Mouse (Mus musculus) G1E (cell line): ENCODE results near the gene Usp49. TPM values are rescaled to one million over a fixed set of nuclear protein-coding genes. Genes with fewer than 3 reads are reported as not detected.

Source experiments
- ATAC-seq: 2 replicates; pipeline ENCODE4 v1.8.0; 2016; ENCODE audit warnings: mild to moderate bottlenecking; ENCODE audit not compliant: insufficient number of reproducible peaks, poor library complexity, low FRiP score, severe bottlenecking; ENCODE audit errors: extremely low read depth
- DNase-seq: peaks from one replicate; pipeline ENCODE4 v3.0.0; 2012; ENCODE audit warnings: low spot score
- H3K27me3 ChIP-seq: 2 replicates; pipeline ENCODE4 v1.6.1; 2012; ENCODE audit warnings: mild to moderate bottlenecking, low read length, inconsistent platforms; ENCODE audit not compliant: insufficient read depth
- H3K36me3 ChIP-seq: replicated peaks from 2 replicates; pipeline ENCODE3; 2012; ENCODE audit warnings: mild to moderate bottlenecking, inconsistent platforms
- H3K4me1 ChIP-seq: 2 replicates; pipeline ENCODE4 v1.6.1; 2012; ENCODE audit warnings: low read depth, low read length, inconsistent platforms, mixed read lengths; ENCODE audit not compliant: insufficient read depth
- H3K4me3 ChIP-seq: 2 replicates; pipeline ENCODE4 v1.5.1; 2012; ENCODE audit warnings: low read depth, mild to moderate bottlenecking, inconsistent platforms, low read length, moderate library complexity, mixed read lengths
- H3K9me3 ChIP-seq: replicated peaks from 2 replicates; pipeline ENCODE4 v1.6.1; 2012; ENCODE audit warnings: inconsistent platforms
- CTCF ChIP-seq: IDR thresholded peaks from 2 replicates; pipeline ENCODE4 v1.5.1; 2012; ENCODE audit warnings: low read depth, low read length, inconsistent platforms, mixed read lengths
- GATA1 ChIP-seq: IDR thresholded peaks from 2 replicates; pipeline ENCODE4 v1.6.1; 2012; ENCODE audit warnings: borderline replicate concordance, low read length, inconsistent platforms, mixed read lengths
- GATA2 ChIP-seq: IDR thresholded peaks from 2 replicates; pipeline ENCODE4 v1.6.1; 2012; ENCODE audit warnings: low read depth, low read length, inconsistent platforms, borderline replicate concordance
- POLR2AphosphoS5 ChIP-seq: IDR thresholded peaks from 2 replicates; pipeline ENCODE4 v1.6.1; 2012; ENCODE audit warnings: low read depth, low read length, inconsistent platforms; ENCODE audit not compliant: insufficient replicate concordance
- TAL1 ChIP-seq: conservative IDR thresholded peaks from 2 replicates; pipeline ENCODE4 v1.6.1; 2012; ENCODE audit warnings: low read depth, low read length, inconsistent platforms, mixed read lengths
- polyA plus RNA-seq: library from polyadenylated mRNA; stranded (reverse); fragments of >175 nt; gene quantifications from 2 replicates; pipeline ENCODE4 v1.2.3, GENCODE M21; 2012
- total RNA-seq, 2 experiments: library from RNA; stranded (forward) in 1 of 2; stranded (reverse) in 1 of 2; fragments of 200-1000 nt in 1 of 2; fragments of >200 nt in 1 of 2; fragmentation: Nextera tagmentation in 1 of 2; gene quantifications; 2 replicates each; pipeline ENCODE4 v1.2.3; 2014 to 2017

The Usp49 gene
- total and polyA plus RNA-seq, 3 experiments: 5.3 to 41.7 (median 15.6) TPM

DNA sequence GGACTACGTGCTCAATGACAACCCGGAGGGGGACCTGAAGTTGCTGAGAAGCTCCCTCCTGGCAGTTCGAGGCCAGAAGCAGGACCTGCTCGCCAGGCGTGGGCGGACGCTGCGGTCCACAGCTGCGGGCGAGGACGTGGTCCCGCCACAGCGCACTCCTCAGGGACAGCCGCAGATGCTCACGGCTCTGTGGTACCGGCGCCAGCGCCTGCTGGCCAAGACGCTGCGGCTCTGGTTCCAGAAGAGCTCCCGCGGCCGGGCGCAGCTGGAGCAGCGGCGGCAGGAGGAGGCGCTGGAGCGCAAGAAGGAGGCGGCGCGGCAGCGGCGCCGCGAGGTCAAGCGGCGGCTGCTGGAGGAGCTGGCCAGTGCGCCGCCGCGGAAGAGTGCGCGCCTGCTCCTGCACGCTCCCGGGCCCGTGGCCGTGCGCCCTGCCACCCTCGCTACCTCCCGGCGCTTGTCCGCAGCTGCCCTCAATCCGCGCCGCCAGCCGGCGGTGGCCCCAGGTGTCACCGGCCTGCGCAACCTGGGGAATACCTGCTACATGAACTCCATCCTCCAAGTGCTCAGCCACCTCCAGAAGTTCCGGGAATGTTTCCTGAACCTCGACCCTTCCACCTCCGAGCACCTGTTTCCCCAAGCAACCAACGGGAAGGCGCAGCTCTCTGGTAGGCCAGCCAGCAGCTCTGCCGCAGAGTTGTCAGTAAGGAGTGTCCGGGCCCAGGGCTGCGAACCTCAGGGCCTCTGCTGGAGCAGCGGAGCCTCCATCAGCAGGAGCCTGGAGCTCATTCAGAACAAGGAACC, 42.0 kb downstream of the Usp49 start:
- H3K36me3 ChIP-seq: peaks cover 59% of the 10 kb centered on the region
- no peak overlapping the region for H3K4me3 ChIP-seq
- no peak for DNase-seq

DNA sequence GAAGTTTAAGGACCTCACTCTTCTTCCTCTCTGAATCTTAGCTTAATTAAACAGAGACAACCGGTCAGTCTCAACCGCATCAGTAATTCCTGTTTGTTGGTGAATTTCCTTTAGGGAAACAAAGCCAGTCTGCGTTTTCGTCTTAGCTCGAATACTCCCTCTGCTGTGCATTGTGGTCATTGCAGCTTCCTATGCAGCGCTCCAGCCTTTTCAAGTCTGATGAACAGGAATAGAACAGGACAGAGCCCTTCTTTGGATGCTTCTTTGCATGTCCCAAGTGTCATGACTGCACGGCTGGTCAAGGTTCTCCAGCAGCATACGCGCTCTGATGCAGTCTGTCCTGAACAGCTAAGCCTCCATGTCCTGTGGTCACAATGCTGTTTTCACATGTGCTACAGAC, 46.1 kb downstream of the Usp49 start:
- H3K9me3 ChIP-seq: no peaks in the 10 kb centered on the region
- TF ChIP-seq TAL1: no peak
- TF ChIP-seq CTCF: peak; percentile 68
- no peak for ATAC-seq
- H3K4me3 ChIP-seq: no peak overlapping the region
- H3K36me3 ChIP-seq: peaks cover 89% of the 10 kb centered on the region
- no peaks in the 10 kb centered on the region for H3K27me3 ChIP-seq
- peaks cover 2% of the 10 kb centered on the region; the same call in 1 of the 2 replicates for H3K4me1 ChIP-seq
- DNase-seq: no peak

More for the DNA sequence above, 42.0 kb downstream of the Usp49 start:
- H3K27me3 ChIP-seq: no peaks in the 10 kb centered on the region
- peaks cover 2% of the 10 kb centered on the region; the same call in 1 of the 2 replicates for H3K4me1 ChIP-seq
- no peaks in the 10 kb centered on the region for H3K9me3 ChIP-seq
- no peak for ATAC-seq
- TF ChIP-seq GATA2 (no peak), TAL1 (no peak), GATA1 (no peak), POLR2AphosphoS5 (no peak), CTCF (no peak)

DNA sequence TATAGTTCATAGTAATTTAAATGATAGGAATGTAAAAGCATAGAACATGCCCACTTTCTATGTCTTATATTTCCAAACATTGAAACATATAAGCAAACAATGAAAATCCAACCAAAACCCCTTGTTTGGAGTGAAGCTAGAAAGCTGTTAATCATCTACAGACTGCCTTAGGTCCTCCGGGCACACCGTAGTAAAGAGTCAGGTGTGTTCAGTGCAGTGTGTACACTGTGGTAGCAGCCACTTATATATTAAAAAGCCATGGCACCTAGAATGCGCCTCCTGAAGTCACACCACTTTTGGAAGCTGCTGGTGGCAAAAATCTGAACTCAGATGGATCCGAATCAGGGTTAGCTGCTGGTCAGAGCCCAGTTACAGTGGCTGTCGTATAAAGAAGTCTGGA, 47.7 kb downstream of the Usp49 start:
- TF ChIP-seq GATA1 (no peak), GATA2 (no peak), POLR2AphosphoS5 (no peak), CTCF (no peak), TAL1 (no peak)
- DNase-seq (no peak), ATAC-seq (no peak)
- no peak overlapping the region for H3K4me3 ChIP-seq
- H3K9me3 ChIP-seq: no peaks in the 10 kb centered on the region
- peaks cover 90% of the 10 kb centered on the region for H3K36me3 ChIP-seq
- no peaks in the 10 kb centered on the region for H3K27me3 ChIP-seq
- peaks cover 11% of the 10 kb centered on the region for H3K4me1 ChIP-seq

DNA sequence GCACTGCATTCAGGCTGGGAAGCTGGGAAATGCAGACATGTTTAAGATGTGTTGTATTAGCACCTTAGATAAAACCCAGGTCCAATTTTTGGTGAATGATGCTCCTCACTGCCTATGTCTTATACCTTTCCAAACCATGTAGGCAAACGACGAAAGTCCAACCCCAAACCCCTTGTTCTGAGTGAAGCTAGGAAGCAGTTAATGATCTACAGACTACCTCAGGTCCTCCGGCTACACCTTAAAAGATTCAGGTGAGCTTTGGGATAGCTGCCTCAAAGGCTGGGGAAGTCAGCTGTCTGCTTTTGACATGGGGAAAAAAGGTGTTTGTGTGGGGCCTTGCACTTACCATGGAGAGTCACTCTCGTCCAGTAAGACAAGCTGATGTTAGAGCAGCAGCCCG, 48.2 kb downstream of the Usp49 start:
- Histone ChIP-seq H3K4me1 (peaks cover 14% of the 10 kb centered on the region), H3K36me3 (peaks cover 90% of the 10 kb centered on the region), H3K4me3 (no peak overlapping the region)

DNA sequence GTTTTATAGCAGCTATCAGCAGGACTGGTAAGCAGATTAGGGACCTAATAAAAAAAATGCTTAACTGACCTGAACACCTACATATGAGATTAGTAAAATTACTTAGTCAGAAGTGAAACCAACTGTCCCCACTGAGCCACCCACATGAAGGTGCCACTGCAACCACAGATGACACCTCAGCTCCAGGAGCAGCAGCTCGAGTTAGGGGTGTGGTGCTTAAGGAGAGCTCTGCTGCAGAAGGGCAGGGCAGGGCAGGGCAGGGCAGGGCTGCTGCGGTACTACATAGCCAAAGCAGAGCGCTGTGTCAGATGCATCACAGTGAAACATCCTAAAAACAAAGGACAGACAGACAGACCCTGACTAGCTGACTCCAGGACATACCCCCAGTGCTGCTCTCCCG, 52.3 kb downstream of the Usp49 start:
- no peak for DNase-seq
- TF ChIP-seq TAL1: no peak
- TF ChIP-seq GATA2: no peak
- TF ChIP-seq CTCF: no peak
- no peak for TF ChIP-seq GATA1
- no peak for TF ChIP-seq POLR2AphosphoS5
- Histone ChIP-seq H3K9me3 (no peaks in the 10 kb centered on the region), H3K27me3 (no peaks in the 10 kb centered on the region), H3K4me1 (peaks cover 34% of the 10 kb centered on the region), H3K36me3 (peaks cover 91% of the 10 kb centered on the region), H3K4me3 (no peak overlapping the region)
- no peak; the same call in 1 of the 2 replicates for ATAC-seq

More for the DNA sequence above, 48.2 kb downstream of the Usp49 start:
- no peak for ATAC-seq
- TF ChIP-seq GATA2 (no peak), POLR2AphosphoS5 (no peak), GATA1 (no peak), TAL1 (no peak), CTCF (no peak)
- Histone ChIP-seq H3K27me3 (no peaks in the 10 kb centered on the region), H3K9me3 (no peaks in the 10 kb centered on the region)
- no peak for DNase-seq

DNA sequence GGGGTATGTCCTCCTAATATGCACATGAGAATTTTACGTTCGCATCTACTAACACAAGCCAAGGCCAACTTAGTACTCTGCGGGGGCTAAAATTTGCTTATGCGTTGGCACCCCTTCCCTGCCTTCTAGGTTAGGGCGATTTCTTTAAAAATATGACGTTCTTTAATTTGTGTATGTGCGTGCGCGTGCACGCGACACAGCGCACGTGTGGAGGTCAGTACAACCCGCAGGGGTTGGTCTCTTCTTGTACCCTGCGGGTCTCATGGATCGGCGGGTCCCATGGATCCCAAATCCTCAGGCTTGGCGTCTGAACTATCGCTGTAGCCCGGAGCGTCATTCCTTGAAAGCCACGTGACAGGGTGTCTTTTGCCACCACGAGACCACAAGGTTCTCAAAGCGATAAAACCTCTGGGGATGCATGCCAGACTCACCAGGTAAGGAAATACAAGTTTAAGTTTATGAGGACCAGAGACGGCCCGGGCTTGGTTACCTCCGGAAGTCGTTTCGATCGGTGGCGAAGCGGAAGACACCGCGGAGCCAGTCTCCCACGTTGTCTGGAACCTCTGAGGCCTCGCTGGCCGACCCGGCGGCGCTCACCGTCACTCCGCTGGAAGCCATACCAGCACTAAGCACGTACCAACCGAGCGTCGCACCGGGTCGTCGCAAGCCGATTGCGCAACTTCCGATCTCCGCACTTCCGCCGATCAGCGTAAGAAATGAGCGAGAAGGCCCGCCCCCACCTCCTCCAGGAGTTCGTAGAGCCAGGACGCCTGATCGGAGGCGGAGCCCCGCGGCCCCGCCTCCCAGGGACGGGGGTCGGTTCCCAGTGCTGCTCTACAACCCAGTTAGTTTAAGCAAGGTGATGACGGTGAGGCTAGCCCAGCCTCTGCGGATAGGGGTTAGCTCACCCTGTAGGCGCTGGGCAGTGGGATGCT, 57.2 kb downstream of the Usp49 start:
- peak; percentile 86 for ATAC-seq
- Histone ChIP-seq H3K9me3 (no peaks in the 10 kb centered on the region), H3K4me1 (peaks cover 52% of the 10 kb centered on the region), H3K36me3 (peaks cover 63% of the 10 kb centered on the region), H3K27me3 (no peaks in the 10 kb centered on the region), H3K4me3 (peak overlapping the region; percentile 82)
- 0 out of 2 replicates have a peak, but pooled peaks have one; percentile 19 for TF ChIP-seq POLR2AphosphoS5
- no peak for TF ChIP-seq GATA2
- TF ChIP-seq TAL1: no peak
- TF ChIP-seq CTCF: no peak
- no peak for TF ChIP-seq GATA1
- DNase-seq: peak; percentile 96
